Mouse (Mus musculus): ENCODE results near the gene Tpd52l2. TPM values are rescaled to one million over a fixed set of nuclear protein-coding genes. Genes with fewer than 3 reads are reported as not detected.

The Tpd52l2 gene
- polyA plus RNA-seq, 1 experiment: 38.2 TPM

DNA sequence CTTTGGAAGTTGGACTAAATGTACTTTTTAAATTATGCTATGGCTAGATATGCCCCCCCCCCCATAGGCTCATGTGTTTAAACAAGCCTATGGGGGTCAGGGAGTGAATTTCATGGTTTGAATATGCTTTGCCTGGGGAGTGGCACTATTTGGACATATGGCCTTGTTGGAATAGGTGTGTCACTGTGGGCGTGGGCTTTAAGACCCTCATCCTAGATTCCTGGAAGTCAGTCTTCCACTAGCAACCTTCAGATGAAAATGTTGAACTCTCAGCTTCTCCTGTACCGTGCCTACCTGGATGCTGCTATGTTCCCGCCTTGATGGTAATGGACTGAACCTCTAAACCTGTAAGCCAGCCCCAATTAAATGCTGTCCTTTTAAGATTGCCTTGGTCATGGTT is 35.6 kb downstream of the Tpd52l2 start:
- peaks cover 43% of the 10 kb centered on the region for H3K4me1 ChIP-seq
- no peaks in the 10 kb centered on the region for H3K27me3 ChIP-seq (replicated peaks)
- H3K9me3 ChIP-seq: peaks cover 13% of the 10 kb centered on the region
- H3K4me3 ChIP-seq (replicated peaks): no peak overlapping the region
- TF ChIP-seq GATA1 (IDR thresholded peaks at IDR 0.05; ENCODE audit: borderline replicate concordance, low read length) (no peak), FLI1 (IDR thresholded peaks at IDR 0.05; ENCODE audit: low read length) (no peak)
- peaks cover 77% of the 10 kb centered on the region for H3K36me3 ChIP-seq (replicated peaks; ENCODE audit: low read length)

DNA sequence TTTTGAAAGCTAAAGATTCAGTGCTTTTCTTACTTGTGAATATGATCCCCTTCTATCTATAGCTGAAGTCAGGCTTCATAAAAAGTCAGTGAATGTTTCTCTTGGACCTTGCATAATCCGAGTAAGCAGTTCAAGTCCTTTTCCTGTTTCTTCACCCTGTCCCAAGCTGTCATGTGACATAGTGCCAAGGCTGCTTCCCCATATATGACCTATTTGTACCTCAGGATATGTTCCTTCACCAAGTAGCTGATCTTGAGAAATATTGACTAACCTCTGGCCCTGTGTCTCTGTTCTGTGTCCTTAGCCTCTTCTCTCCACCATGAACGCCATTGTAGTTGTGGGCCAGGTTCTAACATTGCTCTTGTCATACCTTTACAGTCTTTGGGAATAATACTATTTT is 39.5 kb downstream of the Tpd52l2 start:
- peaks cover 46% of the 10 kb centered on the region for H3K4me1 ChIP-seq
- H3K36me3 ChIP-seq (replicated peaks; ENCODE audit: low read length): peaks cover 66% of the 10 kb centered on the region
- no peaks in the 10 kb centered on the region for H3K27me3 ChIP-seq (replicated peaks)
- no peak for TF ChIP-seq GATA1 (IDR thresholded peaks at IDR 0.05; ENCODE audit: borderline replicate concordance, low read length)
- TF ChIP-seq FLI1 (IDR thresholded peaks at IDR 0.05; ENCODE audit: low read length): no peak
- H3K9me3 ChIP-seq: peaks cover 8% of the 10 kb centered on the region; the same call in 1 of the 2 replicates
- H3K4me3 ChIP-seq (replicated peaks): no peak overlapping the region

DNA sequence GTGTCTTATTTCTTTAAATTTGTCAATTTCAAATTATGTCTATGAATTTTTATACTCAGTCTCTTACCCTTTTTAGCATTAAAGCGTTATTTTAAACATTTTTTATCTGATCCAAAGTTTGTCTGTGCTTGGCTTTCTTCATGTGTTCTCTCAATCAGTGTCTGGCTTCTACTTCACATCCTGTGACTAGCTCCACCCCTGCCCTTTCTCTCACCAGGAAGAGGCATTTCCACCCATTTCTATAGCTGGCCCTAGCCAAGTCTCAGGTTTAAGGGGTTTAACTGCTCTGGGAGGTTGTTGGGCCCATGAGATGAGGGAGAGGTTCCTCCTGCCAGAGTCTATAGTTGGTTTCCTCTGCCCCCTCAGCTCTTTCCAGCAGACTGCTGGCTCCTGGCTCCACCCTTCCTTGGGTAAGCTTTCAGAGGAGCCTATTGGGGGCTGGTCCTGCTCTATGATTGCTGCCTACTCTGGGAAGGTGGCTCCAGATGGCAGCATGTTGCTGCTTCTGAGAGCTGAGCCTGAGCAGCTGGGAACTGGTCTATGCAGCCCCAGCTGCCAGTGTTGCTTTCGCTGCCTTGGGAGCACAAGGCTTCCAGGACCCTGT is 40.6 kb downstream of the Tpd52l2 start:
- Histone ChIP-seq H3K4me1 (peaks cover 40% of the 10 kb centered on the region), H3K4me3 (replicated peaks) (peak overlapping the region; percentile 47), H3K36me3 (replicated peaks; ENCODE audit: low read length) (peaks cover 64% of the 10 kb centered on the region), H3K27me3 (replicated peaks) (no peaks in the 10 kb centered on the region), H3K9me3 (no peaks in the 10 kb centered on the region)
- no peak for TF ChIP-seq GATA1 (IDR thresholded peaks at IDR 0.05; ENCODE audit: borderline replicate concordance, low read length)
- no peak for TF ChIP-seq FLI1 (IDR thresholded peaks at IDR 0.05; ENCODE audit: low read length)

DNA sequence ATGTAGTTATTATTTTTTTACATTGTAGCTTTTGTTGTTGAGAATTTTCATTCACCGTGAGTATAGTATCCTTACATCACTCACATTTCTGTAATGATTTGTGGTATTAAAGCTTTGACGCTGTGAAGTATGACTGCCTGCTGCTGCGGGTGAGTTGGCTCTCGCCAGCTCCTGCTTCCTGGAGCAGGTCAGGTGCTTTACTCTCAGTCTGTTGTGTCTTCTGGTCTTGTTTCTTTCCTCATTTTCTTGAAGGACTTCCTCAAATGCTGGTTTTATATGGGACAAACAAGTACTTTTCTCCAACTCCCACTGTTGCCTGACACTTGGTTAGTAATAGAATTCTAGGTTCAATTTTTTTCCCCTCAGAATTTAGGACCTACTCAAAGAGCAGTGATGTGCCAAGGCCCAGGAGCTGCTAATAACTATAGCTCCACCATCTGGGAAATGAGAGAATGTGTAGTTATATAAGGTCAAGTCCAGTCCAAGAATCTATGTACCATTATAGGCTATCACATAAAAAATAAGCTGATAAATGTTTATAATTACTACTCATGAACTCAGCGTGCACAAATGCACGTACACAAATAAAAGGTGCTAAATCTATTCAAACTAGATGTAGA is 44.9 kb downstream of the Tpd52l2 start:
- Histone ChIP-seq H3K27me3 (replicated peaks) (no peaks in the 10 kb centered on the region), H3K4me3 (replicated peaks) (no peak overlapping the region), H3K36me3 (replicated peaks; ENCODE audit: low read length) (peaks cover 67% of the 10 kb centered on the region), H3K4me1 (peaks cover 35% of the 10 kb centered on the region), H3K9me3 (no peaks in the 10 kb centered on the region)
- TF ChIP-seq FLI1 (IDR thresholded peaks at IDR 0.05; ENCODE audit: low read length): no peak
- TF ChIP-seq GATA1 (IDR thresholded peaks at IDR 0.05; ENCODE audit: borderline replicate concordance, low read length): no peak

DNA sequence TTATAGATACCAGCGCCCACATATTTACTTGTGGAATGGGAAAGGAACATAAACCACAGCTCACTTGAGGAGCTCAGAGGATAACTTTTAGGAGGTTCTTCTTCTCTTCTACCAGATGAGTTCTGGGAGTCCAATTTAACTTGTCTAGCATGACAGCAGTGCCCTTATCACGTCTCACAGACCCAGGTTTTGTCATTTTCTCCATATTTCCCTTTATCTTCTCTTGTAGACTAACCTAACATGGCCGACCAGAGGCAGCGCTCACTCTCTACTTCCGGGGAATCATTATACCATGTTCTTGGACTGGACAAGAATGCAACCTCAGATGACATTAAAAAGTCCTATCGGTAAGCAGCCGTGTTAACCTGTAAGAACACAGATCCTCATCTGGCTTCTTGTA is 49.2 kb downstream of the Tpd52l2 start:
- peaks cover 85% of the 10 kb centered on the region for H3K36me3 ChIP-seq (replicated peaks; ENCODE audit: low read length)
- no peaks in the 10 kb centered on the region for H3K27me3 ChIP-seq (replicated peaks)
- no peak overlapping the region for H3K4me3 ChIP-seq (replicated peaks)
- no peak for TF ChIP-seq FLI1 (IDR thresholded peaks at IDR 0.05; ENCODE audit: low read length)
- TF ChIP-seq GATA1 (IDR thresholded peaks at IDR 0.05; ENCODE audit: borderline replicate concordance, low read length): no peak
- H3K9me3 ChIP-seq: no peaks in the 10 kb centered on the region
- peaks cover 43% of the 10 kb centered on the region for H3K4me1 ChIP-seq

DNA sequence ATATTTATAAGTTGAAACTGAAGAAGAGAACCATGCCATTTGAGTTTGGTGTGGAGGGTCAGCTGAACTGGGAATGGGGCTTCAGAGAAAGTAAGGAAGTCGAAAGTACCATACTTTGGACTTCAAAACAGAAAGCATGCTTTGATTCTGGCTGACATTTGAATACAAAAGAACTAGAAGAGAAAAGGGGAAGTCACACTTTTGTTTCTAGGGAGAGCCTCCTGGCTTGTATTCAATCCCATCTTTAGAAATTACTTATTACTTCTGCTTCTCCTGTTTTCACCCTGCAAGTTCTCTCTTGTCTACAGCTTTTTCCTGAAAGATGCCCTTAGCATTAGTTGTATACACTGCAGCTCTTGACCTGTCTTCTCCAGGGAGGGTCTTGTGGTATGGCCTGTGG is 51.3 kb downstream of the Tpd52l2 start:
- Histone ChIP-seq H3K4me1 (peaks cover 43% of the 10 kb centered on the region), H3K9me3 (no peaks in the 10 kb centered on the region), H3K4me3 (replicated peaks) (no peak overlapping the region), H3K36me3 (replicated peaks; ENCODE audit: low read length) (peaks cover 90% of the 10 kb centered on the region), H3K27me3 (replicated peaks) (no peaks in the 10 kb centered on the region)
- no peak for TF ChIP-seq GATA1 (IDR thresholded peaks at IDR 0.05; ENCODE audit: borderline replicate concordance, low read length)
- no peak for TF ChIP-seq FLI1 (IDR thresholded peaks at IDR 0.05; ENCODE audit: low read length)

DNA sequence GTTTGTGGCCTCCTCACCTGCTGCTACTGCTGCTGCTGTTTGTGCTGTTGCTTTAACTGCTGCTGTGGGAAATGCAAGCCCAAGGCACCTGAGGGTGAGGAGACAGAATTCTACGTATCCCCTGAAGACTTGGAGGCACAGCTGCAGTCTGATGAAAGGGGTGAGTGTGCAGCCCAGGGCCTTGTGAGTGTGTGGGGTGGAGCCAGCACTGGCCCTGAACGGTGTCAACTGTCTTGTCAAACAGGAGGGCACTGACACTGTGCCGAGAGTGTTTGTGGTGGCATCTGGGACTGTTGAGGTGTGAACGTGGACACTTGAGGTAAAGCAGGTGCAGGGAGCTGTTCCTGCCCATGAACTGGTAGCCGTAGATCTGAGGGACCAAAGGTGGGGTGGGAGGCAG is 51.7 kb downstream of the Tpd52l2 start:
- H3K4me1 ChIP-seq: peaks cover 43% of the 10 kb centered on the region
- TF ChIP-seq FLI1 (IDR thresholded peaks at IDR 0.05; ENCODE audit: low read length) (no peak), GATA1 (IDR thresholded peaks at IDR 0.05; ENCODE audit: borderline replicate concordance, low read length) (no peak)
- H3K36me3 ChIP-seq (replicated peaks; ENCODE audit: low read length): peaks cover 95% of the 10 kb centered on the region
- H3K4me3 ChIP-seq (replicated peaks): no peak overlapping the region
- no peaks in the 10 kb centered on the region for H3K9me3 ChIP-seq
- H3K27me3 ChIP-seq (replicated peaks): no peaks in the 10 kb centered on the region

DNA sequence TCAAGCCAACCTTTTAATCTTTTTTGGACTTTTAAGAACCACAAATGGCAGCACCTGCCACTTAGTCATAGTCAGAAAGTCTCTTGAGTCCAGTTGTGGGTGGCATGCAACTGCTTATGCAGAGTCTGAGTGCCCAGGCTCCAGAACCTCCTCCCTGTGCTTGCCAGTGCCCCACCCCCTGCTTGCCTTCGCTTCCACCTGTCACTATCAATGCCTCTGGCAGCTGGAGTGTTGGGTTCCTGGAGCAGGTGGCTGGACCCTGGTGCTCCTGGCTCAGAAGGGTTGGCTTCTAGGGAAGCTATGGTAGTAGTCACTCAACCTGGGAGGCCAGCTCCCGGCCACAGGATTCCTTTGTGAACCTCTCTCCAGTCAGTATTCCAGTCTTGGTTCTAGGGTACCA is 53.3 kb downstream of the Tpd52l2 start:
- no peaks in the 10 kb centered on the region for H3K9me3 ChIP-seq
- H3K27me3 ChIP-seq (replicated peaks): no peaks in the 10 kb centered on the region
- H3K4me1 ChIP-seq: peaks cover 32% of the 10 kb centered on the region
- no peak overlapping the region for H3K4me3 ChIP-seq (replicated peaks)
- no peak for TF ChIP-seq FLI1 (IDR thresholded peaks at IDR 0.05; ENCODE audit: low read length)
- no peak for TF ChIP-seq GATA1 (IDR thresholded peaks at IDR 0.05; ENCODE audit: borderline replicate concordance, low read length)
- H3K36me3 ChIP-seq (replicated peaks; ENCODE audit: low read length): peaks cover 96% of the 10 kb centered on the region

DNA sequence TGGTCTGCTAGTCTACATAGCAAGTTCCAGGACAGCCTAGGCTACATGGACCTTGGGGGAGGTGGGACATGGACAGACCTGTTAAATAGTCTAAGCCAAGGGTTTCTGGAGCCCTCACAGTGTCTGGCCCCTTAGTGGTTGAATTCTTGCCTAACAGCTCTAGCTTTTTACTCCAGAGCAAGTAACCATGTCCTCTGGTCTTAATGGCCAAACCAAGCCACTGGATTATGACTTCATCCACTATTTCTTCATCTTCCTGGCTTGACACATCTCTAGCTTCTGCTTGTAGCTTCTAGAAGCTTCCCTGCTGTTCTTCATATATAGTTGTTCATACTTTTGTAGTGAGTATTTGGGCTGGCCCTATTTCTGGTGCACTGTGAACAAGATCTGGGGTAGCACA is 56.8 kb downstream of the Tpd52l2 start:
- Histone ChIP-seq H3K4me3 (replicated peaks) (no peak overlapping the region), H3K4me1 (peaks cover 5% of the 10 kb centered on the region), H3K9me3 (no peaks in the 10 kb centered on the region), H3K36me3 (replicated peaks; ENCODE audit: low read length) (peaks cover 66% of the 10 kb centered on the region), H3K27me3 (replicated peaks) (no peaks in the 10 kb centered on the region)
- no peak for TF ChIP-seq GATA1 (IDR thresholded peaks at IDR 0.05; ENCODE audit: borderline replicate concordance, low read length)

DNA sequence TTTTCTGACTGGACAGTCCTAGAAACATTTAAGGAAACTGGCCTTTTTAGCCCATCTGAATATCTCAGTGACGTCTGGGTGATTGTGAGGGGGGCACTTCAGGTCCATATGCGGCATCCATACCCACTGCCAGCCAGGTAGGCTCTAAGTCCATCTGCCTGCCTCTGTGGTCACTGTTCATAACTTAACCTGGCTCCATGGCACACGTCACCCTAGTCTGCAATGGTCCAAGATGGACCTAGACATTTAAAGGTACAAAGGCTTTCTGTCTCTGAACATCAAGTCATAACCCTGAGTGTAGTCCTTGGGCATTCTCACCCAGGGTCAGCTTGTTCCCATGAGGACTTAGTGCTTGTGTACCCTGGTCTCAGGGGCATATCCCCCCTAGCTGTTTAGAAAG is 70.4 kb downstream of the Tpd52l2 start:
- TF ChIP-seq GATA1 (IDR thresholded peaks at IDR 0.05; ENCODE audit: borderline replicate concordance, low read length) (no peak), FLI1 (IDR thresholded peaks at IDR 0.05; ENCODE audit: low read length) (no peak)
- no peaks in the 10 kb centered on the region for H3K27me3 ChIP-seq (replicated peaks)
- H3K4me3 ChIP-seq (replicated peaks): no peak overlapping the region
- peaks cover 3% of the 10 kb centered on the region; the same call in 1 of the 2 replicates for H3K9me3 ChIP-seq
- peaks cover 38% of the 10 kb centered on the region for H3K4me1 ChIP-seq
- peaks cover 73% of the 10 kb centered on the region for H3K36me3 ChIP-seq (replicated peaks; ENCODE audit: low read length)

Other genes with a start within 250 kb of the Tpd52l2 start
- gene Gmeb2, start 209.1 kb upstream of the Tpd52l2 start, polyA plus RNA-seq (2012; ENCODE audit: insufficient read depth, low replicate concordance): 4.9 and 8.0 TPM in 2 replicates
- gene Stmn3, start 182.6 kb upstream of the Tpd52l2 start, polyA plus RNA-seq (2012; ENCODE audit: insufficient read depth, low replicate concordance): not detected in 2 replicates
- gene Rtel1, start 177.4 kb upstream of the Tpd52l2 start, polyA plus RNA-seq (2012; ENCODE audit: insufficient read depth, low replicate concordance): 1.5 and 6.1 TPM in 2 replicates
- 3.5 and 17.6 TPM in 2 replicates for gene Zgpat, start 132.2 kb upstream of the Tpd52l2 start, polyA plus RNA-seq (2012; ENCODE audit: insufficient read depth, low replicate concordance)
- gene Arfrp1, start 131.7 kb upstream of the Tpd52l2 start, polyA plus RNA-seq (2012; ENCODE audit: insufficient read depth, low replicate concordance): 5.0 and 9.7 TPM in 2 replicates
- 20.5 and 108 TPM in 2 replicates for gene Lime1, start 117.1 kb upstream of the Tpd52l2 start, polyA plus RNA-seq (2012; ENCODE audit: insufficient read depth, low replicate concordance)
- 0.16 TPM in 1 of 2 replicates, not detected in the other for gene Zbtb46, start 37.7 kb upstream of the Tpd52l2 start, polyA plus RNA-seq (2012; ENCODE audit: insufficient read depth, low replicate concordance)
- gene Abhd16b, start 3.9 kb upstream of the Tpd52l2 start, polyA plus RNA-seq (2012; ENCODE audit: insufficient read depth, low replicate concordance): not detected in 2 replicates
- gene Dnajc5, start 23.3 kb downstream of the Tpd52l2 start, polyA plus RNA-seq (2012; ENCODE audit: insufficient read depth, low replicate concordance): 10.4 and 13.9 TPM in 2 replicates
- gene Uckl1, start 87.8 kb downstream of the Tpd52l2 start, polyA plus RNA-seq (2012; ENCODE audit: insufficient read depth, low replicate concordance): 58.8 and 109 TPM in 2 replicates
- 3.6 and 12.6 TPM in 2 replicates for gene Prpf6, start 94.7 kb downstream of the Tpd52l2 start, polyA plus RNA-seq (2012; ENCODE audit: insufficient read depth, low replicate concordance)
- gene Zfp512b, start 95.7 kb downstream of the Tpd52l2 start, polyA plus RNA-seq (2012; ENCODE audit: insufficient read depth, low replicate concordance): 12.8 and 34.9 TPM in 2 replicates
- gene Samd10, start 102.1 kb downstream of the Tpd52l2 start, polyA plus RNA-seq (2012; ENCODE audit: insufficient read depth, low replicate concordance): 1.0 and 2.9 TPM in 2 replicates
- gene Gm29797, start 159.9 kb downstream of the Tpd52l2 start, polyA plus RNA-seq (2012; ENCODE audit: insufficient read depth, low replicate concordance): not detected in 2 replicates
- gene Sox18, start 174.5 kb downstream of the Tpd52l2 start, polyA plus RNA-seq (2012; ENCODE audit: insufficient read depth, low replicate concordance): not detected in 2 replicates
- 1.1 and 1.3 TPM in 2 replicates for gene Tcea2, start 183.2 kb downstream of the Tpd52l2 start, polyA plus RNA-seq (2012; ENCODE audit: insufficient read depth, low replicate concordance)
- gene Rgs19, start 196.8 kb downstream of the Tpd52l2 start, polyA plus RNA-seq (2012; ENCODE audit: insufficient read depth, low replicate concordance): 38.7 and 51.9 TPM in 2 replicates
- not detected in 2 replicates for gene Lkaaear1, start 201.3 kb downstream of the Tpd52l2 start, polyA plus RNA-seq (2012; ENCODE audit: insufficient read depth, low replicate concordance)
- not detected in 2 replicates for gene Oprl1, start 217.9 kb downstream of the Tpd52l2 start, polyA plus RNA-seq (2012; ENCODE audit: insufficient read depth, low replicate concordance)